Mouse (Mus musculus) ES-Bruce4 (cell line): ENCODE measurements at regions not wholly inside any gene's neighbourhood (a gene's known extent, or its start where the extent isn't known, plus 50 kb on each side); places are given as distances from the start of the nearest gene placed in this dataset.
"Not testable (repeated sequence)": the region's sequence is repeated elsewhere in the genome, so short reads cannot be mapped to it uniquely, and the experiment has no call there.

Source experiments
- CTCF ChIP-seq: IDR thresholded peaks from one replicate; pipeline ENCODE4 v1.8.1; 2011; ENCODE audit warnings: low read depth, low read length
- POLR2A ChIP-seq: IDR thresholded peaks from one replicate; pipeline ENCODE4 v1.8.1; 2011; ENCODE audit warnings: low read length; ENCODE audit not compliant: insufficient read depth

- not testable (repeated sequence) for TF ChIP-seq POLR2A, CTCF
Observed at GRCm38 (mm10) chr5:45324468-45324867, 125.6 kb downstream of the Qdpr start.
